Mouse (Mus musculus): Measurements from ENCODE around the gene Zfp93.
A peak's percentile ranks its signal among the peaks of the same experiment; 100 is the strongest.
"Not testable (repeated sequence)": the region's sequence is repeated elsewhere in the genome, so short reads cannot be mapped to it uniquely, and the experiment has no call there.

Zfp93 gene

GRCm38 (mm10) chr7:24270288-24270672, at the start of gene Zfp93:
Gene Zfp93 (plus strand): TSS chr7:24270420.
- peak; percentile 64 to 73 for DNase-seq (ENCODE audit: low spot score in 2 of 2)

GRCm38 (mm10) chr7:24237040-24237791, 33.0 kb upstream of the Zfp93 start, which contains the start of gene Zfp109:
Gene Zfp109 (minus strand): TSS chr7:24237560.
- DNase-seq (ENCODE audit: low spot score in 2 of 2), result peak; percentile 56 to 59

DNA sequence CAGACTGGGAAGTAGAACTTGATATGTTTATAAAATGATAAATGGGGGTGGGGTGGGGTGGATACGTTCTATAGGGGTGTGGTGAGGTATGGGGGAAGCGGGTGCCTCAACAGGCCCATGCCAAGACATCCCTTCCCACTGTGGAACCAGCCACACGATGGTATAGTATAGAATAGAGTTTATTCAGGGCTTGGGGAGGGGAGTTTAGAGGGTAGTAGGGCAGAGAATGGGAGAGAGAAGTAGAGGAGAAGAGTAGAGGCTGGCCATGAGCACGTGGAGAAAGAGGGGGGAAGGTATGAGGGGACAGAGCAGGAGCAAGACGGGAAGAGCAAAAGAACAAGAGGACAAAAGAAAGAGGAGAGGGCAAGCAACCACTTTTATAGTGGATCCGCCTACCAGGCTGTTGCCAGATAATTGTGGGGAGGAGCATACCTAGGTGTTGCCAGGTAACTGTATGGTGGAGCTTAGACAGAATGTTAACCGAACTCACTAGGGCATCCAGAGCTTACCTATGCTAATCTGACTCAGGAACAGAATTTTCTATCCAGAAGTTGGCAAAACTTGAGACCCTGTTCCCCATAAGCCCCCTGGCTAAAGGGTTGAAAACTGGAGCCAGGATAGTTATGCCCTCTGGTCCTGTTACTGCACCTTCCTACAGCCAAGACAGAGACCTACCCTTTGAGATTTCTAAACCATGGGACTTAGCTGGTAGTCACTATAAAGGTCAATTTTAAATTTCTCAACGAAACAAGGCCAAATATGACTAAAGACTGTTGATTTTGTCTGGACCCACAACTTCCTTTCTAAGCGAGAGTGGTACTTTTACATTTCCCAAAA, 16.2 kb upstream of the Zfp93 start:
- peak in 1 of 2 experiments; percentile 1 for DNase-seq (ENCODE audit: low spot score in 2 of 2)

DNA sequence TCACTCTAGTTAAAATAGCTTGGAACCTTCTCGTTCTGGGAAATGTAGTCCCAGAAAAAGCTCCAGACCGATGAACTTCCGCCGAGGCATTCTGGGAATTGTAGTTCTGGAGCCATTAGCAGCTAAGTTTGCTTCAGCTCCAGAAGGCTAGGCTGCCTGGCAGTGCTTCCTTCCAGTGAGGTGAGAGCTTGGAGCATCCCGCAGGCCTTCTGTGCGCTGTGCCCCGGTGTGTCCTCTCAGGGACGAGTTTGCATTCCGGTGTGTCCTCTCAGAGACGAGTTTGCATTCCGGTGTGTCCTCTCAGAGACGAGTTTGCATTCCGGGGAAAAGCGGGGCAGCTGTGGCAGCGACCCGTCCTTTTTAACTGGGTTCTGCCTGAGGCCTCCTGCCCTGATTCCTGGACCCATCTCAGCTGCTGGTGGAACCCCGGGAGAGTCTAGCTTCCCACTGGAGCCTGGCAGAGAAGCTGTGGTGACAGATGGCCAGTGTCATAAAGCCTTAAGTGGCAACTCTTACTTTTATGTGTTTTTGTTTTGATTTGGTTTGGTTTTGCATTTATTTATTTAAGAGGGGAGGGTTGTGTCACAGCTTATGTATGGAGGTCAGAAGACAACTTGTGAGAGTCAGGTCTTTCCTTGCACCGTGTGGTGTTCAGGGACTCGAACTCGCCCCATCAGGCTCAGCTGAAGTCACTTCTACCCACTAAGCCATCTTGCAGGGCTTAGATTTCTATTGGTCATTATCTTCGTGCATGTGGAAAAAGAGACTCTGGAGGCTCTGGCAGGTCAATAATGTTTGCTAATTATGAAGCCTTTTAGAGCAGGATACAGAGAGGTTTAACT, 15.4 kb upstream of the Zfp93 start, which contains the start of gene Zfp108:
Zfp108 (plus strand) TSS at position 162 of the 842 bp plus-strand sequence.
- peak; percentile 80 to 85 for DNase-seq (ENCODE audit: low spot score in 2 of 2)

DNA sequence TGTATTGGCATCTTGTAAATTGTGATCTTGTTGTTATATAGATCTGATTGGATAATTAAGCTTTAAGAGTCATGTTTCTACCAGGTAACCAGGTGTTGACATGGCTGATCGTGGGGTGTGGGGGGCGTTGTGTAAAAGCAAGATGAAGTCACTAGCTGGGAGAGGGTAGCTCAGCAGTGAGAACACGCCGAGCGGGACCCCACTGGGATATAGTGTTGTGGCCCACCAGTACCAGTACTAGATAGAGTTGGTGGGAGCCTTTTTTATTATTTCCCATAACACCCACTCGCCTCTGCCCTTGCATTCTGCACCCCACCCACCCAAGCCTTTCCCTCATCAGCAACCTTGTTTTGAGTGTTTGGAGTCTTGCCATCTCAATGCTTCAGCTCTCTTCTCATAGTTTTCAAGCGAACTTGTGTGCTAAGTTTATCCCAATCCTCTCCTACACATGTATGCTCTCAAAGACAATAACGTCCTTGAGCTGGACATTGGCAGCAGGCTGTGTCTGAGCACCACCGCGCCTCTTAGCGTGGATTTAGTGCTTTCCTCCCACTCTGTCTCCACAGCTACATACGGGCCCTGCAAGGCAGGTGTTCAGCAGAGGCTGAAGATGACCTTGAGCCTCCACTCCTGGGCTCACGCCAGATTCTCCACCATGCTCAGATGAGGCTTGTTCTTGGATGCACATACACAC, 10.8 kb upstream of the Zfp93 start:
- DNase-seq (ENCODE audit: low spot score in 2 of 2), result no peak

- DNase-seq (ENCODE audit: low spot score in 2 of 2), result no peak
These were observed 10.3 kb upstream of the Zfp93 start for GRCm38 (mm10) chr7:24260000-24260312.

DNA sequence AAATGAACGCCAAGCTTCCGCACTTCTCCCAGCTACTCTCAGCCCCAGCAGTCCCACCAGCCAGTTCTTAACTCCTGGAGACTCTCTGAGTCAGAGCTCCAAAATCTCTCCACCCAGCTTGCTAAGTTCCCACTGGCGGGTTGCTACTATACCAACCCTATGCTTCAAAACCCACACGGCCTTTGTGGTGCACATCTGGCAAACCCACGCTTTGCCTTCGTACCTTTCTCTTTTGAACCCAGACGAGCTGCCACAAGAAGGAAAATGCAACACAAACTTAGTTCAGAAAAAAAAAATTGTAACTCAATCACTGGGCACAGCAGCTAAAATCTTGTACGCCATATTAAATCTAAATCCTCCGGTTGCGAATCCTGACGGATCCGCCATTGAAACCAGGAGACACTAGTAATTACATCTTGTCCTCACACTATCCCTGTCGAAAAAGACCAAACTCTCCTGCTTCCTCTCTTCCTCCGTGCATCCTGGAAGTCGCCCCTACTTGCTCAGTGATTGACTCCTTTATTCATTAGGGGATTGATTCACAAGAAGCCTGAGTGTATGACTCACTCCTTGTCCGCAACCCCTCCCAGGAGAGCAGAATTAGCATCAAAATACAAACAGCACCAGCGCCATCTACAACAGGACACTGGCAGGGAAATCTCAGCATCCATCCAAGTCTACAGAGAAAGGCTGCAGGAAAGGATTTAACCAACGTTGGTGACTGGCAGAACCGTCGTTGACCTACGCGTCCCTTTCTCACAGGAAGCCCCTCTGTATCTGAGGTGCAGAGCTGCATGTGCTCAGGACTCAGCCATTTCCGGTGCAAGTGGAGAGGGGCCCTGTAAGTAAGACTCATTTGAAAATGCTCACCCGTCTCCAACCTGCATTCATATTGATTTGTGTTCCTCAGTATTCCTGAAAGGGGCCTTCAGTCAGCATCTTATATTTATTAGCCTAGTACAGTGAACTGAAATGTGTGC, 1.8 kb upstream of the Zfp93 start:
- DNase-seq (ENCODE audit: low spot score in 2 of 2), result no peak

DNA sequence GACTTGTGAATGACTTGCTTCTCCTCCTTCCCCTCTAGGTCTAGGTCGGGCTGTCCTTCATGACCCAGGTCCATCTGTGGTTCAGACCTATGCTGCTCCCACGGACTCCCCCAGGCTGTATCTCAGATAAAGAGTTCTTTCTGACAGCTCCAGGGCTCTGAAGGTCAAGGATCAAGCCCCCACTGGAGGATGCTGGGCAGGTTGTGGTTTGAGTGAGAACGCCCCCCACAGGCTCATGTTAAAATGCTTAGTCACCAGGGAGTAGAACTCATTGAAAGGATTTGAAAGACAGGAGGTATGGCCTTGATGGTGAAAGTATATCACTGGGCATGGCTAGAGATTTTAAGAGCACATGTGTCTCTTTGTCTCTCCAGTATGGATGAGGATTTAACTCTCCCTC, 964 bp upstream of the Zfp93 start:
- DNase-seq (ENCODE audit: low spot score in 2 of 2), result no peak

GRCm38 (mm10) chr7:24269667-24270287, 443 bp upstream of the Zfp93 start:
- DNase-seq (ENCODE audit: low spot score in 2 of 2), result no peak

DNA sequence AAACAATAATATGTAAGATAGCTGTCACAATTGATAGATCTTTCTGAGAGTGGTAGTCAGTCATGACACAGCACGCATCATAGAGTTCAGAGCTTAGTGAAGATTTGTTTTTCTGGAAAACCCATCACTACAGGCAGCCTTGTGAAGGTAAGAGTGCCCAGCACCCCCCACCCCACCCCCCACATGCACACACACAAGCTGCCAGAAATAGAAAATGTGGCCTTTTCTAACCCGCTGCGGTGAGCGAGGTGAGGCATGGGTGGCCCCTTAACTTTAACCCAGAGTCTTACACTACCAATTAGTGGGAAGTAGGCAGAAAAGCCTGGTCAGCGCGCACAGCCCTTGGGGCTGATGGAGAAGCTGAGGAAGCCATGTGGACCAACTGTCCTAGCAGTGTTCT, 971 bp downstream of the Zfp93 start:
- DNase-seq (ENCODE audit: low spot score in 2 of 2), result no peak

DNA sequence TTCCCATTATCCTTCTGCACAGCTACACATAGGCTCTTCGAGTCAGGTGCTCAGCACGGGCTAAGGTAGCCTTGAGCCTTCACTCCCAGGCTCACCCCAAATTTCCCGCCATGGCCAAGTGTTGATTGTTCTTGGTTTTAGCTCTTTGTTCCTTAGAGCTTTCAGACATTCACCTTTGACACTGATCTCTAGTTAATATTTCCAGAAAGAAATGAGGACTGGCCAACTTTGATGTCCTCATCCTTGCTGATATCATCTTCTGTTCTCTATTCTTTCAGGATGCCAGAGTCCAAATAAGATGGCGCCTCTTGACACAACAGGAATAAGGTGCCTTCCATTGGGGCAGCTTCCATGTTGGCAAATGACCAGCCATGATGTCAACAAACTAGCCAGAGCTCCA, 4.2 kb downstream of the Zfp93 start:
- no peak for DNase-seq (ENCODE audit: low spot score in 2 of 2)

DNA sequence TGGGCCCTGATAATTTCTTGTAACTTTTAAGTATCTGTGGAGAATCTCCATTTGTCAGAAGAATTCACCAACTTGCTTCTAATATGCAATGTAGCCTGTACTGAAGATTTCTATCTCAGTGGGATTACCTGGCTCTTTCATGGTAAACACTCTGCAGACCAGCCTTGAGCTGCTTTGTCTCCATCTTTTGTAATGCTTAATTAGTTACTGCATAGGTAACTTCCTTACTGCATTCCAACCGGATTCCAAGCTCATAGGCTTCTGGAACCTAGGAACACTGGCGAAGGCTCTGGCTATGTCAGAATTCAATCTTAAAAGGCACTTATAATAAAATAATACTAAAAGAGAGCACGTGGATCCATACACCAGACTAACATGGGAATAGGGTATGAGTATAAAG, 8.6 kb downstream of the Zfp93 start:
- not testable (repeated sequence) for DNase-seq (ENCODE audit: low spot score in 2 of 2)

- DNase-seq (ENCODE audit: low spot score in 2 of 2), result no peak
These were observed 10.0 kb downstream of the Zfp93 start for GRCm38 (mm10) chr7:24280031-24280857.

DNA sequence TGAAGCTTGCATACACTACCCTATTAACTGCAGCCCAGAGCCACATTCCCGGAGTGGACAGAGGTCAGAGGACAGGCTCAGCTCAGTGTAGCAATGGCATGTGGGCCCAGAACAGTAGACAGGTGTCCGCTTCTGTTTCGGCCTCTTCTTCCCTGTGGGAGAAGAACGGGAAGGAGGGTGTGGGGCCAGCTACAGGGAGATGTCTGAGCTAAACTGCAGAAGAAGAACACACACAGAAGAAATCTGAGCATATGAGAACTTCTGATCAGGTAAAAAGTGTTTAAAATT, 10.6 kb downstream of the Zfp93 start:
- DNase-seq (ENCODE audit: low spot score in 2 of 2), result no peak

DNA sequence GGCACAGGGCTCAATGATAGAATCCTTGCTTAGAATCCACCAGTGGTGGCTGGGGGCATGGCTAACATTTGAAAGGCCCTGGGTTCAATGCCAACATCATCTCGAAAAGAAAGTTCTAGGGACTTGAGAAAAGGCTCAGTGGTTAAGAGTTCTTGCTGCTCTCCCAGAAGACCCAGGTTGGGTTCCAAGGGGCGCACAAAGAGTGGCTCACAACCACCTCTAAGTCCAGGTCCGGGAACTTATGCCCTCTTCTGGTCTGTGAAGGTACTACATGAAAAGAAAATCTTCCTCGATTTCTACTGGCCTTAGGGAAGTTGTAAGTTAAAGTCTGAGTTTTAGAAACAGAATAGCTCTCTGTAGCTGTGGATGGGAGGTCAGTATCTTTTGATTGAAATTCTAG, 15.9 kb downstream of the Zfp93 start:
- no peak for DNase-seq (ENCODE audit: low spot score in 2 of 2)

DNA sequence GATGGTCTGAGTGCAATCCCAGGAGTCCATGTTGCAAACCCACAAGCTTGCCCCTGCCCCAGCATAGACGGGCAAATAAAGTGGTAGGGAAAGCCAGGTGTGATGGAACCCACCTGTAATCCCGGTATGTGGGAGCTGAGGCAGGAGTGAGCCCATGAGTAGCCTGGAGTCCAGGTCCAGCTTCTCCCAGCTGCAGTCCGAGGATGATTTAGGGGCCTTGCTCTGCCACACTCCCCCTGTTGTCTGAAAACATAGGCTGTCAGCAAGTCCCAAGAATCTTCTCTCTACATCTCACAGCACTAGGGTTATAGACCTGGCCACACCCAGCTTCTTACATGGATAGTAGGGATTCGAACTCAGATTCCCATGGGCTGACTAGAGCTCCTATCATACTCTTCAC, 16.7 kb downstream of the Zfp93 start:
- DNase-seq (ENCODE audit: low spot score in 2 of 2), result no peak

DNA sequence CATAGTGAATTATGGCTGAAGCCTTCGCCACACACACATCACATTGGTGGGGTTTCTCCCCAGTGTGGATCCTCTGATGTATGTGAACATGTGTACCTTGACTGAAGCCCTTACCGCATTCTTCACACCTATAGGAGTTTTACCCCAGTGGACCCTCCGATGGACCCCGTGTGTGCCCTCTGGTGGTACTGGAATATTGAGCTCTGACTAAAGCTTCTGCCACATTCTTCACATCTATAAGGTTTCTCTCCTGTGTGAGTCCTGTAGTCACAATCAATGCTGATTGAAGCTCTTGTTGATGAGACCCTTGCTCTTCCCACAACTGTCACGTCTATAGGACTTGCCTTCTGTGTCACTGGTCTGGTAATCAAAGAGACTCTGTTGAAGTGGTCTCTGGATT, 17.4 kb downstream of the Zfp93 start:
- DNase-seq (ENCODE audit: low spot score in 2 of 2), result no peak

DNA sequence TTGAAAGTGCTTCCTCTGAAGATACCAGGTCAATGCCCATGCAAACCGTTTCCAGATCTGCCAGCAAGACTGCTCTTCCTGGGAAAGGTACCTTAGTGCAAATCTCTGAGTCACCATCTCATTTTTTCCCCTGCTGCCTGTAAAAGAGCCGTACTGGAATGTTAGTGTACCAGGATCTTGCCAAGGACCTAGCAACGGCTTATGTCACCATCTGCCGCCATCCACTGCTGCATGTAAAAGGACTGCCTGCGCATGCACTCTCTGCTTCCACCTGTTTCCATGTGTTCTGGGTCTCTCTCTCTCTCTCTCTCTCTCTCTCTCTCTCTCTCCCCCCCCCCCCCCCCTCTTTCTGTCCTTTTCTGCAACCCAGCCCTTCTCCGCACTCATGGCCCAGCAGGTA, 18.3 kb downstream of the Zfp93 start:
- no peak for DNase-seq (ENCODE audit: low spot score in 2 of 2)

DNA sequence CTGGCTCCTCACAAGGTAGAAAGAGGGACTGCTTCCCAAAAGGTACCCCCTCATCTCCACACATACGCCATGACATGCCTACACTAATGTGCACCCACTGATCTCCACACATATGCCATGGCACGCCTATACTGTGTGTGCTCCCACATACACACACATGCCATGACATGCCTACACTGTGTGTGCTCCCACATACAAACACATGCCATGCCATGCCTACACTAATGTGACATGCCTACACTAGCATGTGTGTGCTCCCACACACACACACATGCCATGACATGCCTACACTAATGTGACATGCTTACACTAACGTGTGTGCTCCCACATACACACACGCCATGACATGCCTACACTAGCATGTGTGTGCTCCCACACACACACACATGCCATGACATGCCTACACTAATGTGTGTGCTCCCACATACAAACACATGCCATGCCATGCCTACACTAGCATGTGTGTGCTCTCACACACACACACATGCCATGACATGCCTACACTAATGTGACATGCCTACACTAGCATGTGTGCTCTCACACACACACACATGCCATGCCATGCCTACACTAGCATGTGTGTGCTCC, 20.0 kb downstream of the Zfp93 start:
- no peak for DNase-seq (ENCODE audit: low spot score in 2 of 2)
